In genomic region chr8:70212112-70213055, GRCm38 (mm10) we compare ENCODE assay signal across 8 mouse cellular contexts. TPM values are rescaled to one million over a fixed set of nuclear protein-coding genes. Genes with fewer than 3 reads are reported as not detected.
A peak's percentile ranks its signal among the peaks of the same experiment; 100 is the strongest.
DNase-seq lines count a peak whose midpoint lies in the region; ATAC-seq lines count a peak whose summit lies in the region.

TSS of gene Slc25a42 (minus strand) at chr8:70212305.

- H3K36me3 ChIP-seq in intestine, embryonic 14.5 days (ENCODE audit: control insufficient read depth, insufficient read depth, low read length), result no peaks in the 10 kb centered on the region

- no peak within 1 kb of the TSS for H3K27ac ChIP-seq in intestine, embryonic 14.5 days (ENCODE audit: low read depth)

- H3K4me1 ChIP-seq in intestine, embryonic 14.5 days (replicated peaks; ENCODE audit: control insufficient read depth, insufficient read depth, low read length), result peaks cover 10% of the 10 kb centered on the region; the same call in 1 of the 2 replicates

- 0 out of 2 replicates have a peak, but pooled peaks cover 2% of the 10 kb centered on the region for H3K27me3 ChIP-seq in intestine, embryonic 14.5 days (replicated peaks; ENCODE audit: control insufficient read depth, insufficient read depth, low read length)

- DNase-seq in adrenal gland, adult 18-20 months (ENCODE audit: low spot score in 2 of 2), result peak; percentile 84 to 90
- DNase-seq in embryo, embryonic 11 days, result peak; percentile 99
- peak; percentile 99 for DNase-seq in gastrocnemius, postnatal 25 days
- DNase-seq in intestine, embryonic 14.5 days (ENCODE audit: low spot score), result peak; percentile 96
- peak; percentile 99 to 100 for DNase-seq in left cerebral cortex, postnatal 14 days (ENCODE audit: low spot score in 2 of 2)
- DNase-seq in mesoderm, embryonic 11.5 days (ENCODE audit: low read depth, low spot score), result peak; percentile 98
- DNase-seq in right cerebral cortex, postnatal 36 days (ENCODE audit: low spot score in 2 of 2), result peak; percentile 98 to 99
- peak; percentile 99 for DNase-seq in yolk sac, embryonic 10.5 days (ENCODE audit: low spot score)

- no peaks in the 10 kb centered on the region for H3K9me3 ChIP-seq in intestine, embryonic 14.5 days (ENCODE audit: control insufficient read depth, low read length)

- peak within 1 kb of the TSS; percentile 51 for H3K9ac ChIP-seq in intestine, embryonic 14.5 days (ENCODE audit: low read length)

- intact Hi-C loops in left cerebral cortex, postnatal 14 days (cut with DNase I), result no loop called here

- peak within 1 kb of the TSS; percentile 59 for H3K4me3 ChIP-seq in intestine, embryonic 14.5 days (ENCODE audit: low read depth, low read length)

- ATAC-seq in intestine, embryonic 14.5 days (replicated peaks; ENCODE audit: low FRiP score, low TSS enrichment, low read depth), result peak; percentile 99

- H3K4me2 ChIP-seq in intestine, embryonic 14.5 days (ENCODE audit: low read length), result peak within 1 kb of the TSS; percentile 100

- WGBS in intestine, embryonic 14.5 days, result under 1% methylated on average over 66 of the region's 66 CpGs

RNA-seq across cellular contexts. Expression of gene Slc25a42, which starts in this region (rescaled TPM):
- total RNA-seq in adrenal gland, adult 18-20 months (2021), result 10 to 100 TPM; 34.0 to 41.4 TPM
- 10 to 100 TPM; 30.0 to 39.2 TPM for total RNA-seq in gastrocnemius, postnatal 25 days (2021)
- polyA plus RNA-seq in intestine, embryonic 14.5 days (2014; fragmentation: Nextera tagmentation; extraction: Ambion mirVana), result 3.9 and 4.0 TPM in 2 replicates
- total RNA-seq in left cerebral cortex, postnatal 14 days (2021), result 10 to 100 TPM; 32.7 to 34.5 TPM
